Mouse (Mus musculus) olfactory bulb, adult 2 months (tissue): ENCODE measurements around the gene Ctps2.
A peak's percentile ranks its signal among the peaks of the same experiment; 100 is the strongest.

ENCODE experiments used
- CTCF ChIP-seq: fragments of 200-500 bp; IDR thresholded peaks from 2 replicates; pipeline ENCODE4 v1.5.1; 2012; ENCODE audit warnings: low read depth, mild to moderate bottlenecking, low read length, moderate library complexity; ENCODE audit not compliant: insufficient read depth
- POLR2A ChIP-seq: fragments of 200-500 bp; IDR thresholded peaks from 2 replicates; pipeline ENCODE4 v1.6.1; 2012; ENCODE audit warnings: mild to moderate bottlenecking, low read depth, low read length, moderate library complexity; ENCODE audit not compliant: insufficient read depth

DNA sequence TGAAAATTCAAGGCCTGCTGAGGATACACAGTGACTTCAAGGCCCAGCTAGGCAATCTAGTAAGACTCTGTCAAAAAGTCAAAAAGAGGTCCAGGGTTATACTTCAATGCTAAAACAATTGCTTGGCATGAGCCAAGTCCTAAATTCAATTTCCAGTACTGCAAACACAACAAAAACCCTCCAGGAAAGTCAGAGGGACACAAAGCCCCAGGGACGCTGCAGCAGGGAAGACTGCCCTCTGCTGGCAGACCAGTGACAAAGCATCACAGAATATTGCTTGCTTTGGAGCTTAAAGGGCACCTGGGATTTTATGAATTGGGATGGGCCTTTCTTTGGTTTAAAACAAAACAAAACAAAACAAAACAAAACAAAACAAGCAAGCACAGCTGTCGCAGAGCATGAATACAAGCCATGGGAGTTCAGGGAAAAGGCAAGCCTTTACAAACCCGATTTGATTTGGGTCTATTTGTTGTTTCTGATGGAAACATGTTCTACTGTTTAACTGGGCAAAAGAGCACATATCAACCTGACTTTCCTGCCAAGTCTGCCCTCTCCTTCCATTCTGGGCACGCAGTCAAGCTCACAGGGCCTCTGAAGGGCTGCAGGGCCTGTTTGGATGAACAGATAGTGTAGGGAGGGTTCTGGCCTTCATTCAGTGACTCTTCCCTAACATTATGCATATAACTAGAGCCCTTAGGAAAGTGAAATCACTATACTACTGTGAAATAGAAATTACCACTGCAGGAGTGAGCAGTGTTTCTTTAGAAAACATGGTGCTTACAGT lies 29.1 kb upstream of the Ctps2 start:
- TF ChIP-seq CTCF: 0 out of 2 replicates have a peak, but pooled peaks have one; percentile 21
- TF ChIP-seq POLR2A: no peak
